Mouse (Mus musculus) kidney, embryonic 15.5 days (tissue): Measurements from ENCODE around the gene Apba1. TPM values are rescaled to one million over a fixed set of nuclear protein-coding genes. Genes with fewer than 3 reads are reported as not detected.

Experiments used
- ATAC-seq: fragments of 200-750 bp; cut with Nextera tagmentation; replicated peaks from 2 replicates; pipeline ENCODE4 v1.8.0; 2017; ENCODE audit warnings: moderate TSS enrichment; ENCODE audit not compliant: low FRiP score
- H3K27ac ChIP-seq: fragments of 300-500 bp; sonication (generic); 2 replicates; pipeline ENCODE4 v1.5.1; 2015; ENCODE audit warnings: mild to moderate bottlenecking, inconsistent platforms
- H3K27me3 ChIP-seq: fragments of 300-500 bp; sonication (generic); 2 replicates; pipeline ENCODE4 v1.6.1; 2015; ENCODE audit warnings: inconsistent platforms
- H3K36me3 ChIP-seq: fragments of 300-500 bp; sonication (generic); 2 replicates; pipeline ENCODE4 v1.6.1; 2015; ENCODE audit warnings: inconsistent platforms
- H3K4me1 ChIP-seq: fragments of 300-500 bp; sonication (generic); 2 replicates; pipeline ENCODE4 v1.6.1; 2015; ENCODE audit warnings: inconsistent platforms
- H3K4me2 ChIP-seq: fragments of 300-500 bp; sonication (generic); 2 replicates; pipeline ENCODE4 v1.6.1; 2015; ENCODE audit warnings: moderate library complexity, mild to moderate bottlenecking, inconsistent platforms
- H3K4me3 ChIP-seq: fragments of 300-500 bp; sonication (generic); replicated peaks from 2 replicates; pipeline ENCODE4 v1.5.1; 2015; ENCODE audit warnings: mild to moderate bottlenecking, inconsistent platforms
- H3K9ac ChIP-seq: fragments of 300-500 bp; sonication (generic); 2 replicates; pipeline ENCODE4 v1.6.1; 2015; ENCODE audit warnings: mild to moderate bottlenecking, inconsistent platforms
- H3K9me3 ChIP-seq: fragments of 300-500 bp; sonication (generic); replicated peaks from 2 replicates; pipeline ENCODE4 v1.6.1; 2016; ENCODE audit warnings: inconsistent platforms
- WGBS: fragments of 180-500 bp; shearing (Covaris S2); methylation state at CpG from one replicate; pipeline ENCODE4 v1.1.7; 2015; ENCODE audit warnings: mixed read lengths; 5-methylcytosine and 5-hydroxymethylcytosine counted together
- polyA plus RNA-seq: library from polyadenylated mRNA; unstranded; fragments of >200 nt; fragmentation: Nextera tagmentation; extraction: Ambion mirVana; gene quantifications from 2 replicates; pipeline ENCODE4 v1.2.1, GENCODE M21; 2015

The Apba1 gene
- 0.91 and 0.92 TPM in 2 replicates for polyA plus RNA-seq

GRCm38 (mm10) chr19:23758554-23759321 lies at the start of gene Apba1:
Gene Apba1, plus strand, starts transcription at chr19:23758887.
- Histone ChIP-seq H3K4me2 (peak within 1 kb of the TSS; percentile 94), H3K9ac (peak within 1 kb of the TSS; percentile 66), H3K4me1 (peaks cover 19% of the 10 kb centered on the region), H3K36me3 (no peaks in the 10 kb centered on the region), H3K27me3 (peaks cover 26% of the 10 kb centered on the region), H3K4me3 (peak within 1 kb of the TSS; percentile 77), H3K27ac (peak within 1 kb of the TSS; percentile 85), H3K9me3 (no peaks in the 10 kb centered on the region)
- under 1% methylated on average over 96 of the region's 98 CpGs for WGBS
- peak; percentile 88 for ATAC-seq

DNA sequence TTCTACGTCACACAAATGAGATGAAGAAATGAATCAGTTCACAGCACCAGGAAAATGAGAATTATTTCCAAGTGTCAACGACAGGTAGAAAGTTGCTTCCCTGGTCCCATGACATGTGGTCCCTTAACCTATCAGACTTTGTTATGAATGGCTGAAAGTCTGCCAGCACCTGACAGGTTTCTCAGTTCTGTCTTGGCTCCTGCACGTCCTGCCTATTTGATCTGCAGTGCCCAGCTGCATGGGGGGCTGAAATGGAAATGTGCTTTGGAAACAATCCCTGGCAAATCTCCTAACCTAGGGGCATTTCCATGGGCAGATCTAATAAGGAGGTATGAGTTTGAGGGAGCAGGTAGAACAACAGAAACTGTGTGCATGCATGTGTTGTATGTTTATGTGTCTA lies 12.2 kb upstream of the Apba1 start:
- H3K4me2 ChIP-seq: no peak overlapping the region
- no peak overlapping the region for H3K27ac ChIP-seq
- no peak overlapping the region for H3K9ac ChIP-seq
- H3K36me3 ChIP-seq: no peaks in the 10 kb centered on the region
- no peaks in the 10 kb centered on the region for H3K9me3 ChIP-seq
- no peak overlapping the region for H3K4me3 ChIP-seq
- no peaks in the 10 kb centered on the region for H3K27me3 ChIP-seq
- H3K4me1 ChIP-seq: no peaks in the 10 kb centered on the region
- ATAC-seq: no peak
- WGBS: 73% methylated on average over 3 of the region's 3 CpGs

- Histone ChIP-seq H3K4me3 (no peak overlapping the region), H3K36me3 (no peaks in the 10 kb centered on the region), H3K9ac (no peak overlapping the region), H3K9me3 (no peaks in the 10 kb centered on the region), H3K4me2 (peak overlapping the region; percentile 36), H3K27ac (no peak overlapping the region), H3K27me3 (peaks cover 26% of the 10 kb centered on the region), H3K4me1 (peaks cover 19% of the 10 kb centered on the region)
- WGBS: 17% methylated on average over 7 of the region's 7 CpGs
- ATAC-seq: no peak
Observed at GRCm38 (mm10) chr19:23757011-23757410, 1.7 kb upstream of the Apba1 start.

- peaks cover 26% of the 10 kb centered on the region for H3K27me3 ChIP-seq
- H3K4me3 ChIP-seq: peak overlapping the region; percentile 77
- 2% methylated on average over 40 of the region's 40 CpGs for WGBS
- peak overlapping the region; percentile 66 for H3K9ac ChIP-seq
- peak overlapping the region; percentile 94 for H3K4me2 ChIP-seq
- H3K36me3 ChIP-seq: no peaks in the 10 kb centered on the region
- peak; percentile 80 for ATAC-seq
- peak overlapping the region; percentile 85 for H3K27ac ChIP-seq
- H3K4me1 ChIP-seq: peaks cover 19% of the 10 kb centered on the region
- H3K9me3 ChIP-seq: no peaks in the 10 kb centered on the region
Observed at GRCm38 (mm10) chr19:23757961-23758553, 630 bp upstream of the Apba1 start.

DNA sequence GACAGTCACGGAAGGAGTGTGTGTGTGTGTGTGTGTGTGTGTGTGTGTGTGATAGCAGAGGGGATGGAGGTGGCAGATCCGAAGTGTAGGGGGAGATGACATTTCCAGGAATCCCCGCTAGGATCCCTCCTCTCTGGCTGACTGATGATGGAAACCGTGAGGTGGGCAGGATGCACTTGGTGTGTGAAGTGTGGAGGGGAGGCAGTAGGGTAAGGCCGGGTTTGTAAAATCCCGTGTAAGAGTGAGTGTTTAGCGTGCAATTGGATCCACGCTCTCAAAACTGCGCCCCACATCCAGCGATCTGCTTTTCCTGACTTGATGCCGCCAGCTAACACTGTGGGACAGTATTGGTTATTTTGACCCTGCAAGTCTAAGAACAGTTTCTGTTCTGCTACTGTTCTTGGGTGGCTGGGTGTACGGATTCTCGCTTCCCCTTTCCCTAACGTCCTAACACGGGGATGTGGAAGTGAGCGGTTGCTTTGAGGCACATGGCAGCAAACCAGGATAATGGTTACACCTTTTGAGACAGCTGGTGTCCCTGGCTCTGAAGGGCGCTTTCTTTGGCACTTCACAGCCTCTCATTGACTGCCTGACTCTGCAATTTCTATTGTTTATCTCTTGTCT lies 747 bp downstream of the Apba1 start:
- 2% methylated on average over 17 of the region's 17 CpGs for WGBS
- Histone ChIP-seq H3K27ac (no peak overlapping the region), H3K4me2 (peak overlapping the region; percentile 94), H3K4me3 (peak overlapping the region; percentile 77), H3K36me3 (no peaks in the 10 kb centered on the region), H3K4me1 (peaks cover 19% of the 10 kb centered on the region), H3K9ac (peak overlapping the region; percentile 66), H3K9me3 (no peaks in the 10 kb centered on the region), H3K27me3 (peaks cover 26% of the 10 kb centered on the region)
- ATAC-seq: no peak

- H3K9ac ChIP-seq: no peak overlapping the region
- H3K27me3 ChIP-seq: peaks cover 26% of the 10 kb centered on the region
- no peaks in the 10 kb centered on the region for H3K9me3 ChIP-seq
- H3K4me3 ChIP-seq: no peak overlapping the region
- peaks cover 12% of the 10 kb centered on the region for H3K4me1 ChIP-seq
- no peaks in the 10 kb centered on the region for H3K36me3 ChIP-seq
- no peak for ATAC-seq
- 89% methylated on average over 6 of the region's 6 CpGs for WGBS
- H3K4me2 ChIP-seq: no peak overlapping the region
- no peak overlapping the region for H3K27ac ChIP-seq
Observed at GRCm38 (mm10) chr19:23763371-23763770, 4.7 kb downstream of the Apba1 start.

DNA sequence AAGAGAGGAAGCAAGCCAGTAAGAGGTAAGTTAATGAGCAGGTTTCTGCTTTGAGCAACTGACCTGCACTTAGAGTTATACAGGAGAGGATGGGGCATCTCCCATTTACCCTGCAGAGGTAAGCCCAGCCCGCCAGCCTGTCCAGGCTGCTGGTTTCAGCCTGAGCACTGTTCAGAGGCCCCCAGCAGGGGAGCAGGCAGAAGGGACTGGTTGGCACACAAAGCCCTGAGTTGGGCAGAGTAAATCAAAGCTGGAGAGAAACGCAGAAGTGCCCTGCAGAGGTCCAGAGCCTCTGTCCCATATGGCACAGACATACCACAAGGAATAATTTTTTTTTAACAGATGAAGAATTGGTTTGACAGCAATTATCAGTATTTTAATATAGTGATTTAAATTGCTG lies 5.4 kb downstream of the Apba1 start:
- H3K4me3 ChIP-seq: no peak overlapping the region
- no peak overlapping the region for H3K9ac ChIP-seq
- WGBS: 75% methylated on average over 2 of the region's 2 CpGs
- H3K4me1 ChIP-seq: peaks cover 11% of the 10 kb centered on the region
- no peaks in the 10 kb centered on the region for H3K9me3 ChIP-seq
- H3K27ac ChIP-seq: no peak overlapping the region
- H3K27me3 ChIP-seq: peaks cover 26% of the 10 kb centered on the region
- H3K4me2 ChIP-seq: no peak overlapping the region
- H3K36me3 ChIP-seq: no peaks in the 10 kb centered on the region
- ATAC-seq: no peak

- Histone ChIP-seq H3K4me2 (peak overlapping the region; percentile 20; the same call in 1 of the 2 replicates), H3K9ac (no peak overlapping the region), H3K27me3 (no peaks in the 10 kb centered on the region), H3K4me3 (no peak overlapping the region), H3K9me3 (no peaks in the 10 kb centered on the region), H3K27ac (peak overlapping the region; percentile 39; the same call in 1 of the 2 replicates), H3K4me1 (no peaks in the 10 kb centered on the region), H3K36me3 (no peaks in the 10 kb centered on the region)
- 0 out of 2 replicates have a peak, but pooled peaks have one; percentile 52 for ATAC-seq
- WGBS: 54% methylated on average over 5 of the region's 5 CpGs
Observed at GRCm38 (mm10) chr19:23768864-23769263, 10.2 kb downstream of the Apba1 start.

DNA sequence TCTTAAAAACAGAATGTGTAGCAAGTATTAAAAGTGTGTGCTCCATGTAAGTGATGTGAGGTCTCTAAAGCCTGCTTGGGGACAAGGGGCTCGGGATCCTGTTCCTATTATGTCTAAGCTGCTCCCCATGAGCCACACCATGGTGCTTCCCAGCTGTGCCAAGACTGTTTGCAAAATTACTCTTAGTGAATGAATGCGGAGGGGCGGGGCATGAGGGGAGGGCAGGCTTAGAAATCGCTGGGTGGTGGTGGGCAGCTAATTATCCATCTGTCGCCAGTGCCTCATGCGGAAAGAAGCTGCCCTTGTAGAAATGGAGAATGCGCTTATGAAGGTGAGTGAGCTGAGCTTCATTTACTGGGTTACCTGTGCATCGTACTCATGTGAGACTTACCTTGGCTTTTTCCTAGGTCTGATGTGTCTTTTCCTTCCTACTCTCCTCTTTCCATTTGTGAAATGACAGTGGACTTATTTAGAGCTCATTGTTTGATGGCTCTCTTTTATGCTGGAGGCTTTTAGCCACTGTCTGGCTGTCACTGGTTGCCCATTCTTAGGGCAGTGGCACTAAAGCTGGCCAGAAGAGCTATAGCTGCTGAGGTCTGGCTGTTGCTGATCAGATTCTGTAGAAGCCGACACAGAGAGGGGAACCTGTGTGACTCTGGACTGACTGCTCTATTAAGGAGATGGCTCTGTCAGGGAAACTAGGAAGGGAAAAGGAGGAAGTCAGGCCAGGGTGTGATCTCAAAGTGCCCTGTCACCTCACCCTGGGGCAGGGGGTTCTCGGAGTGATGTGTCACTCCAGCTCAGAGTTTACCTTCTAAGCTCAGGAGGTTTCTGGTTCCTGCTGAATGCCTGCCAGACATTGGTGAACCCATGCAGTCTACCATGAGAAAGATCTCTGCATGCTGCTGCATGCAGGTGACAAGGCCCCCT lies 12.1 kb downstream of the Apba1 start:
- Histone ChIP-seq H3K4me2 (no peak overlapping the region), H3K9ac (no peak overlapping the region), H3K9me3 (no peaks in the 10 kb centered on the region), H3K4me1 (no peaks in the 10 kb centered on the region), H3K4me3 (no peak overlapping the region), H3K27me3 (no peaks in the 10 kb centered on the region), H3K27ac (no peak overlapping the region), H3K36me3 (no peaks in the 10 kb centered on the region)
- whole genome bisulfite sequencing: 69% methylated on average over 10 of the region's 10 CpGs
- ATAC-seq: no peak

DNA sequence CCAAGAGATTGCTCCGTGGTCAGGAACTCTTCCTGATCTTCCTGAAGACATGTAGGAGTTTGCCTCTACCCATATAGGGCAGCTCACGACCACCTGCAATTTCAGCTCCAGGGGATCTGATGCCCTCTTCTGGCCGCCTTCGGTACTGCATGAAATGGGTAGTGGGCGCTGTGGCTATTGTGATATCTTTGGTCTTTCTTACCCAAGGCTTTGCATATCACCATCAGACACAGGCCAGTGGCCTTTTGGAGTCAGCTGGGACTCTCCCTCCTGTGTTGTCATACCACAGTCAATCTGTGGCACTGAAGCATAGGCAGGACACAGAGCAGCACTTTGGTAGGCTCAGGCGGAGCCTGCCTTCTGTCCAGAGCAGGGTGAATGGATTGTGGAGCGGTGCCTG lies 13.3 kb downstream of the Apba1 start:
- 75% methylated on average over 7 of the region's 7 CpGs for WGBS
- Histone ChIP-seq H3K36me3 (no peaks in the 10 kb centered on the region), H3K4me1 (no peaks in the 10 kb centered on the region), H3K27ac (no peak overlapping the region), H3K4me3 (no peak overlapping the region), H3K27me3 (no peaks in the 10 kb centered on the region), H3K4me2 (no peak overlapping the region), H3K9ac (no peak overlapping the region), H3K9me3 (no peaks in the 10 kb centered on the region)
- ATAC-seq: no peak

DNA sequence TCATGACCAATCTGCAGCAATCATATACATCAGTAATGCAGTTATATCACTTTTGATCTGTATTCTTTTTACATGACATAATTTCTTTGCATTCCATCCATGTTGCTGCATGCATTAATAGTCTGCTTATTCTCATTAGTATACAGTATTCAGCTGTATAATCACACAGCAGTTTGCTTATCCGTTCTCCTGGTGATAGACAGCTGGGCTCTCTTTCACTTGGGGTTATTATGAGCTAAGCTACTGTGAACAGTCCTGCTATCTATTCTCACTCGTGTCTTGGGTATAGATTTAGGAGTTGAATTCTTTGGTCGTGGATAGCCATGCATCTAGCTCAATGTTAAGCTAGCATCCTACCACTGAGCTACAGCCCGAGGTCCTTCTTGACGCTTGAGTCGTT lies 16.7 kb downstream of the Apba1 start:
- 81% methylated on average over 6 of the region's 6 CpGs for WGBS
- Histone ChIP-seq H3K36me3 (no peaks in the 10 kb centered on the region), H3K27me3 (no peaks in the 10 kb centered on the region), H3K9me3 (no peaks in the 10 kb centered on the region), H3K27ac (no peak overlapping the region), H3K4me3 (no peak overlapping the region), H3K4me2 (no peak overlapping the region), H3K9ac (no peak overlapping the region), H3K4me1 (peaks cover 12% of the 10 kb centered on the region)
- no peak for ATAC-seq
